Mouse (Mus musculus): ENCODE measurements around the gene Celf3. TPM values are rescaled to one million over a fixed set of nuclear protein-coding genes. Genes with fewer than 3 reads are reported as not detected.

Gene Celf3
- polyA plus RNA-seq (2012; ENCODE audit: insufficient read depth, insufficient read length, missing spikeins) = 0.59 TPM in 1 of 2 replicates, not detected in the other

DNA sequence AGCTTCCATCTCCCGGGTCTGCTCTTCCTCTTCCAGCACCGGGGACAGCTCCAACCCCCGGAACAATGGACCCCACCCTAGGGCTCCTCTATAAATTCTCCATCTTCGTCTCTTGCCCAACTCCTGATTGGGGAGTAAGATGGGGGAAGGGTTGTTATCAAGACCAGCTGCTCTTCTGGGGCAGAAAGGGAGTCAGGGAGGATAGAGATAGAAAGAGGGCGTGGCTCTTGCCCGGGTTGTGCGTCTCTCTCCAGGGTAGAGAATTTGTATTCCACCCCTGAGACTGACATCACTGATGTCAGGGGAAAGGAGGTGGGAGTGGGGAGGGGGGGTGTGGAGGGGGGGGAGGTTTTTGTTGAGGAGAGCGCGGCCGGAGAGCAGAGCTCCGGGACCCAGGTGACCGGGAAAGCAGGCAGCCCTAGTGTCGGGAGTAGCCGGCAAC lies at the start of gene Celf3:
Gene Celf3, plus strand, starts transcription at position 315 of the 442 bp plus-strand sequence.
- Histone ChIP-seq H3K4me3 (ENCODE audit: insufficient read depth, low read length) (no peak within 1 kb of the TSS), H3K27ac (ENCODE audit: insufficient read depth, low read depth, low read length) (no peak within 1 kb of the TSS), H3K4me1 (ENCODE audit: control insufficient read depth, insufficient read depth, low read length) (peaks cover 42% of the 10 kb centered on the region)
- TF ChIP-seq POLR2A (IDR thresholded peaks at IDR 0.05; ENCODE audit: borderline replicate concordance, low read depth, low read length) = no peak
- no peak for TF ChIP-seq CTCF (IDR thresholded peaks at IDR 0.05; ENCODE audit: low read depth, low read length)

DNA sequence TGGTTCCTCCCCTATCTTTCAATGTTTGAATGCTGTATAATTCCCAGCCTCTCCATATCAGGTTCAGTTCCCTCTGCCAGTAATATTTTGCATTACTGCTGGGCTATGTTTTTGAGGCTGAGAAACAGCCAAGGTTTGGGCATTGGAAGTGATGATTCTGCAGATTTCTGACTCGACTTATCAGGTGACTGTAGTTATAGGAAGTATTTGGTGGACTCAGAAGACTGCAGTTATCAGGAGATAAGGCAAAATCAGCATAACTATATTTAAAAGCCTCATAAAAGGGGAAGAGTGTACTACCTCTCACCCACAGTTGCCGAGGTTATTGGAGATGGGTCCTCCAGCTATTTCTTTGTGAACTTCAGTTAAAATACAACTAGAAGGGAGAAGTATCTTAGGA lies 47.1 kb upstream of the Celf3 start:
- peak overlapping the region; percentile 9; the same call in 1 of the 2 replicates for H3K27ac ChIP-seq (ENCODE audit: insufficient read depth, low read depth, low read length)
- H3K4me3 ChIP-seq (ENCODE audit: insufficient read depth, low read length) = no peak overlapping the region
- H3K4me1 ChIP-seq (ENCODE audit: control insufficient read depth, insufficient read depth, low read length) = peaks cover 9% of the 10 kb centered on the region
- no peak for TF ChIP-seq POLR2A (IDR thresholded peaks at IDR 0.05; ENCODE audit: borderline replicate concordance, low read depth, low read length)

DNA sequence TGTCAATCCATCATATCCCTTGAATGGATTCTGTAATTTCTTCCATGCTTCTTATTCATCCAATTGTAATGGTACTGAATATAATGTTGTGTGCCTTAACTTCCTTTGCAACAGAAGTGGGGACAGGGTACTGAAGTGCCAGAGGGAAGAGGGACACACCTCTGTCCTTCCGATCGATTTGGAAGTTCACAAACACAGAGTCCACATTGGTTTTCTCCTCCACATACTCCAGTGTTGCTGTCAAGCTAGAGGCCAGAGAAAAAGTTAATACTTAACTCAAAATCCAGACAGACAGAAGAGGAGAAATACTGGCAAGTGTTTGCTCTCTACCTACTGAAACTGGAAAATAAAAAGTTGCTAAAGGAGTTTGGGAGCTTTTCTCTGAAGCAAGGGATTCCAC lies 43.8 kb upstream of the Celf3 start:
- Histone ChIP-seq H3K4me3 (ENCODE audit: insufficient read depth, low read length) (no peak overlapping the region), H3K27ac (ENCODE audit: insufficient read depth, low read depth, low read length) (no peak overlapping the region), H3K4me1 (ENCODE audit: control insufficient read depth, insufficient read depth, low read length) (peaks cover 9% of the 10 kb centered on the region)
- TF ChIP-seq CTCF (IDR thresholded peaks at IDR 0.05; ENCODE audit: low read depth, low read length) = no peak
- no peak for TF ChIP-seq POLR2A (IDR thresholded peaks at IDR 0.05; ENCODE audit: borderline replicate concordance, low read depth, low read length)

GRCm38 (mm10) chr3:94436420-94436819 lies 41.7 kb upstream of the Celf3 start:
- Histone ChIP-seq H3K4me3 (ENCODE audit: insufficient read depth, low read length) (no peak overlapping the region), H3K27ac (ENCODE audit: insufficient read depth, low read depth, low read length) (no peak overlapping the region), H3K4me1 (ENCODE audit: control insufficient read depth, insufficient read depth, low read length) (no peaks in the 10 kb centered on the region)
- TF ChIP-seq CTCF (IDR thresholded peaks at IDR 0.05; ENCODE audit: low read depth, low read length) (no peak), POLR2A (IDR thresholded peaks at IDR 0.05; ENCODE audit: borderline replicate concordance, low read depth, low read length) (no peak)

DNA sequence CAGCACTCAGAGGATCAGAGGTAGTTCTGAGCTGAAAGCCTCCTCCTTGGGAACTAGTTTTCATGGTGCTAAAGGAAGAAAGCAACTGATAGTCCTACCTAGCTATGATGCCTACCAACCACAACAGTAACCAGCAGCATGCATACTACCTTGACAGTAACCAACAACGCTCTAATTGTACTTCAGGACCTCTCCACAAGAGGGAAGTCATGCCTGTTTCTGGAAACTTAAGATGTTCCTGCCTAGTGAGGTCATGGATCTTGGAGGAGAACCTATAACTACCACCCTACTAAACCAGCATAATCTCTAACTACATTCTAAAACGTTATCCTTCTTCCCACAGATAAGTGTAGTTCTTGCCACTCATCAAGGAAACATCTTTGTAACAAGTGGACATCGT lies 36.9 kb upstream of the Celf3 start:
- TF ChIP-seq POLR2A (IDR thresholded peaks at IDR 0.05; ENCODE audit: borderline replicate concordance, low read depth, low read length) = no peak
- TF ChIP-seq CTCF (IDR thresholded peaks at IDR 0.05; ENCODE audit: low read depth, low read length) = no peak
- peaks cover 7% of the 10 kb centered on the region for H3K4me1 ChIP-seq (ENCODE audit: control insufficient read depth, insufficient read depth, low read length)
- H3K4me3 ChIP-seq (ENCODE audit: insufficient read depth, low read length) = no peak overlapping the region
- no peak overlapping the region for H3K27ac ChIP-seq (ENCODE audit: insufficient read depth, low read depth, low read length)

- Histone ChIP-seq H3K4me3 (ENCODE audit: insufficient read depth, low read length) (peak within 1 kb of the TSS; percentile 97), H3K27ac (ENCODE audit: insufficient read depth, low read depth, low read length) (peak within 1 kb of the TSS; percentile 59), H3K4me1 (ENCODE audit: control insufficient read depth, insufficient read depth, low read length) (peaks cover 7% of the 10 kb centered on the region)
- no peak for TF ChIP-seq CTCF (IDR thresholded peaks at IDR 0.05; ENCODE audit: low read depth, low read length)
- no peak for TF ChIP-seq POLR2A (IDR thresholded peaks at IDR 0.05; ENCODE audit: borderline replicate concordance, low read depth, low read length)
Measured at GRCm38 (mm10) chr3:94442951-94443596, 35.0 kb upstream of the Celf3 start, which contains the start of gene Mrpl9. TSS of gene Mrpl9 (plus strand) at chr3:94443318.

GRCm38 (mm10) chr3:94443597-94443964 lies 34.5 kb upstream of the Celf3 start, which contains the start of gene Oaz3:
TSS of gene Oaz3 (minus strand) at chr3:94443915.
- peak within 1 kb of the TSS; percentile 59 for H3K27ac ChIP-seq (ENCODE audit: insufficient read depth, low read depth, low read length)
- H3K4me1 ChIP-seq (ENCODE audit: control insufficient read depth, insufficient read depth, low read length) = peaks cover 7% of the 10 kb centered on the region
- H3K4me3 ChIP-seq (ENCODE audit: insufficient read depth, low read length) = peak within 1 kb of the TSS; percentile 97
- TF ChIP-seq CTCF (IDR thresholded peaks at IDR 0.05; ENCODE audit: low read depth, low read length) = no peak
- no peak for TF ChIP-seq POLR2A (IDR thresholded peaks at IDR 0.05; ENCODE audit: borderline replicate concordance, low read depth, low read length)

- TF ChIP-seq POLR2A (IDR thresholded peaks at IDR 0.05; ENCODE audit: borderline replicate concordance, low read depth, low read length) (no peak), CTCF (IDR thresholded peaks at IDR 0.05; ENCODE audit: low read depth, low read length) (no peak)
- peaks cover 6% of the 10 kb centered on the region for H3K4me1 ChIP-seq (ENCODE audit: control insufficient read depth, insufficient read depth, low read length)
- no peak overlapping the region for H3K27ac ChIP-seq (ENCODE audit: insufficient read depth, low read depth, low read length)
- no peak overlapping the region for H3K4me3 ChIP-seq (ENCODE audit: insufficient read depth, low read length)
Measured at GRCm38 (mm10) chr3:94449377-94449776, 28.7 kb upstream of the Celf3 start.

- Histone ChIP-seq H3K27ac (ENCODE audit: insufficient read depth, low read depth, low read length) (no peak overlapping the region), H3K4me3 (ENCODE audit: insufficient read depth, low read length) (peak overlapping the region; percentile 29; the same call in 1 of the 2 replicates), H3K4me1 (ENCODE audit: control insufficient read depth, insufficient read depth, low read length) (no peaks in the 10 kb centered on the region)
- no peak for TF ChIP-seq POLR2A (IDR thresholded peaks at IDR 0.05; ENCODE audit: borderline replicate concordance, low read depth, low read length)
- peak; percentile 52 for TF ChIP-seq CTCF (IDR thresholded peaks at IDR 0.05; ENCODE audit: low read depth, low read length)
Measured at GRCm38 (mm10) chr3:94456529-94457000, 21.5 kb upstream of the Celf3 start.

DNA sequence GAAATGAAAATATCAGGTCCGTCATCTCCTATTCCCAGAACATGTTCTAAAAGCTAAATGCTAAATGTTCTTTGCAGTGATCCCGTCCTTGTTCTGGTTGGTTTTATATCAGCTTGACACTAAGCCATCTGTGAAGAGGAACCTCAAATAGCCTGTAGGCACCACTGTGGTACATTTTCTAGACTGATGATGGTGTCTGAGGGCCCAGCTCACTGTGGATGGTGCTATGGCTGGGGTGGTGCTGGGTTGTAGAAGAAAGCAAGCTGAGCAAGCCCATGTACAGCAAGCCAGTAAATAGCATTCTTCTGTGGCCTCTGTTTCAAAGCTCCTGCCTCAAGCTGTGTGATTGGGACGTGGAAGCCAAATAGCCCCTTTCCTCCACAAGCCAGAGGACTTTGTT lies 21.0 kb upstream of the Celf3 start:
- H3K4me1 ChIP-seq (ENCODE audit: control insufficient read depth, insufficient read depth, low read length) = no peaks in the 10 kb centered on the region
- no peak overlapping the region for H3K27ac ChIP-seq (ENCODE audit: insufficient read depth, low read depth, low read length)
- TF ChIP-seq POLR2A (IDR thresholded peaks at IDR 0.05; ENCODE audit: borderline replicate concordance, low read depth, low read length) (no peak), CTCF (IDR thresholded peaks at IDR 0.05; ENCODE audit: low read depth, low read length) (no peak)
- H3K4me3 ChIP-seq (ENCODE audit: insufficient read depth, low read length) = no peak overlapping the region

Data from bone marrow macrophage, adult 2 months (primary cell).